Mouse (Mus musculus): ENCODE data around the gene Ap2b1. TPM values are rescaled to one million over a fixed set of nuclear protein-coding genes. Genes with fewer than 3 reads are reported as not detected.

Gene Ap2b1
- polyA plus RNA-seq, 1 experiment from 2014 or later, result 51.5 TPM

GRCm38 (mm10) chr11:83393062-83393461 lies 94.2 kb downstream of the Ap2b1 start:
- H3K27me3 ChIP-seq (ENCODE audit: control insufficient read depth, insufficient read depth, low read length), result no peaks in the 10 kb centered on the region
- H3K27ac ChIP-seq (ENCODE audit: low read depth, low read length), result peak overlapping the region; percentile 92
- no peak for ATAC-seq (replicated peaks; ENCODE audit: insufficient number of reproducible peaks, low FRiP score, low TSS enrichment)
- WGBS (ENCODE audit: insufficient replicate concordance), result 54% methylated on average over 4 of the region's 4 CpGs
- 0 out of 2 replicates have a peak overlapping the region, but pooled peaks have one; percentile 16 for H3K9ac ChIP-seq (ENCODE audit: low read depth, low read length)
- peaks cover 28% of the 10 kb centered on the region for H3K4me1 ChIP-seq (ENCODE audit: control insufficient read depth, insufficient read depth, low read length)
- H3K36me3 ChIP-seq (ENCODE audit: control insufficient read depth, insufficient read depth, low read length), result no peaks in the 10 kb centered on the region
- no peak overlapping the region for H3K4me3 ChIP-seq (ENCODE audit: low read depth, low read length)
- peak overlapping the region; percentile 45 for H3K4me2 ChIP-seq
- H3K9me3 ChIP-seq (replicated peaks; ENCODE audit: control insufficient read depth, low read length), result no peaks in the 10 kb centered on the region

GRCm38 (mm10) chr11:83394802-83395439 lies 96.1 kb downstream of the Ap2b1 start:
- Histone ChIP-seq H3K4me2 (peak overlapping the region; percentile 31; the same call in 1 of the 2 replicates), H3K27me3 (ENCODE audit: control insufficient read depth, insufficient read depth, low read length) (no peaks in the 10 kb centered on the region), H3K4me1 (ENCODE audit: control insufficient read depth, insufficient read depth, low read length) (peaks cover 28% of the 10 kb centered on the region), H3K27ac (ENCODE audit: low read depth, low read length) (peak overlapping the region; percentile 73; the same call in 1 of the 2 replicates), H3K9me3 (replicated peaks; ENCODE audit: control insufficient read depth, low read length) (no peaks in the 10 kb centered on the region), H3K9ac (ENCODE audit: low read depth, low read length) (no peak overlapping the region), H3K36me3 (ENCODE audit: control insufficient read depth, insufficient read depth, low read length) (peaks cover 6% of the 10 kb centered on the region; the same call in 1 of the 2 replicates), H3K4me3 (ENCODE audit: low read depth, low read length) (no peak overlapping the region)
- no peak for ATAC-seq (replicated peaks; ENCODE audit: insufficient number of reproducible peaks, low FRiP score, low TSS enrichment)
- WGBS (ENCODE audit: insufficient replicate concordance), result 46% methylated on average over 6 of the region's 6 CpGs

GRCm38 (mm10) chr11:83397626-83398025 lies 98.8 kb downstream of the Ap2b1 start:
- Histone ChIP-seq H3K27ac (ENCODE audit: low read depth, low read length) (no peak overlapping the region), H3K9me3 (replicated peaks; ENCODE audit: control insufficient read depth, low read length) (no peaks in the 10 kb centered on the region), H3K4me2 (no peak overlapping the region), H3K4me3 (ENCODE audit: low read depth, low read length) (no peak overlapping the region), H3K4me1 (ENCODE audit: control insufficient read depth, insufficient read depth, low read length) (peaks cover 17% of the 10 kb centered on the region), H3K27me3 (ENCODE audit: control insufficient read depth, insufficient read depth, low read length) (no peaks in the 10 kb centered on the region), H3K9ac (ENCODE audit: low read depth, low read length) (no peak overlapping the region), H3K36me3 (ENCODE audit: control insufficient read depth, insufficient read depth, low read length) (peaks cover 6% of the 10 kb centered on the region; the same call in 1 of the 2 replicates)
- 82% methylated on average over 7 of the region's 7 CpGs for WGBS (ENCODE audit: insufficient replicate concordance)
- ATAC-seq (replicated peaks; ENCODE audit: insufficient number of reproducible peaks, low FRiP score, low TSS enrichment), result no peak

- H3K9me3 ChIP-seq (replicated peaks; ENCODE audit: control insufficient read depth, low read length), result no peaks in the 10 kb centered on the region
- H3K4me3 ChIP-seq (ENCODE audit: low read depth, low read length), result no peak overlapping the region
- ATAC-seq (replicated peaks; ENCODE audit: insufficient number of reproducible peaks, low FRiP score, low TSS enrichment), result no peak
- H3K36me3 ChIP-seq (ENCODE audit: control insufficient read depth, insufficient read depth, low read length), result peaks cover 13% of the 10 kb centered on the region
- 71% methylated on average over 5 of the region's 5 CpGs for WGBS (ENCODE audit: insufficient replicate concordance)
- H3K27me3 ChIP-seq (ENCODE audit: control insufficient read depth, insufficient read depth, low read length), result no peaks in the 10 kb centered on the region
- peaks cover 16% of the 10 kb centered on the region for H3K4me1 ChIP-seq (ENCODE audit: control insufficient read depth, insufficient read depth, low read length)
- H3K4me2 ChIP-seq, result no peak overlapping the region
- H3K9ac ChIP-seq (ENCODE audit: low read depth, low read length), result no peak overlapping the region
- H3K27ac ChIP-seq (ENCODE audit: low read depth, low read length), result no peak overlapping the region
Measured at GRCm38 (mm10) chr11:83398724-83399123, 99.9 kb downstream of the Ap2b1 start.

DNA sequence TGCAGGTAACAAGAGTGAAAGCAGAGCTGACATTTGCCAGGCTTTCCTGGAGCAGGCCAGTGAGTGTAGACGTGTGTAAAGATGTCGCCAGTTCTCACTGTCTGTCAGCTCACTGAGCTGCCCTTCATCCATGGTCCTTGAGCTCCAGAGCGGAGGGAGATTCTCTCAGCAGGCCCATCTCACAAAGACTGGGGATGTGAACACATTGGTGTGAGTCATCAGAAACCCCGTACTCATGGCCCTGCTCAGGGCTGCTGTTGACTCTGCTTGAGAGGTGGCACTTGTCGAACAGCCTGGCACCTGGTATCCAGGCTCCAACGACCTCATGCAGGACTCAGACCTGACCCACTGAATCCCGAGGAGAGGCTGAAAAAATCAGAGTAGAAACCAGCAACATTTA lies 105.0 kb downstream of the Ap2b1 start:
- Histone ChIP-seq H3K27ac (ENCODE audit: low read depth, low read length) (no peak overlapping the region), H3K36me3 (ENCODE audit: control insufficient read depth, insufficient read depth, low read length) (peaks cover 10% of the 10 kb centered on the region), H3K4me2 (no peak overlapping the region), H3K27me3 (ENCODE audit: control insufficient read depth, insufficient read depth, low read length) (no peaks in the 10 kb centered on the region), H3K9me3 (replicated peaks; ENCODE audit: control insufficient read depth, low read length) (no peaks in the 10 kb centered on the region), H3K4me3 (ENCODE audit: low read depth, low read length) (no peak overlapping the region), H3K9ac (ENCODE audit: low read depth, low read length) (no peak overlapping the region), H3K4me1 (ENCODE audit: control insufficient read depth, insufficient read depth, low read length) (peaks cover 27% of the 10 kb centered on the region)
- WGBS (ENCODE audit: insufficient replicate concordance), result 63% methylated on average over 7 of the region's 7 CpGs
- no peak for ATAC-seq (replicated peaks; ENCODE audit: insufficient number of reproducible peaks, low FRiP score, low TSS enrichment)

- peaks cover 3% of the 10 kb centered on the region; the same call in 1 of the 2 replicates for H3K27me3 ChIP-seq (ENCODE audit: control insufficient read depth, insufficient read depth, low read length)
- no peak overlapping the region for H3K27ac ChIP-seq (ENCODE audit: low read depth, low read length)
- WGBS (ENCODE audit: insufficient replicate concordance), result 54% methylated on average over 3 of the region's 3 CpGs
- H3K36me3 ChIP-seq (ENCODE audit: control insufficient read depth, insufficient read depth, low read length), result peaks cover 10% of the 10 kb centered on the region
- ATAC-seq (replicated peaks; ENCODE audit: insufficient number of reproducible peaks, low FRiP score, low TSS enrichment), result no peak
- no peak overlapping the region for H3K9ac ChIP-seq (ENCODE audit: low read depth, low read length)
- H3K4me1 ChIP-seq (ENCODE audit: control insufficient read depth, insufficient read depth, low read length), result peaks cover 37% of the 10 kb centered on the region
- no peak overlapping the region for H3K4me3 ChIP-seq (ENCODE audit: low read depth, low read length)
- no peak overlapping the region for H3K4me2 ChIP-seq
- H3K9me3 ChIP-seq (replicated peaks; ENCODE audit: control insufficient read depth, low read length), result no peaks in the 10 kb centered on the region
Measured at GRCm38 (mm10) chr11:83406391-83406790, 107.6 kb downstream of the Ap2b1 start.

DNA sequence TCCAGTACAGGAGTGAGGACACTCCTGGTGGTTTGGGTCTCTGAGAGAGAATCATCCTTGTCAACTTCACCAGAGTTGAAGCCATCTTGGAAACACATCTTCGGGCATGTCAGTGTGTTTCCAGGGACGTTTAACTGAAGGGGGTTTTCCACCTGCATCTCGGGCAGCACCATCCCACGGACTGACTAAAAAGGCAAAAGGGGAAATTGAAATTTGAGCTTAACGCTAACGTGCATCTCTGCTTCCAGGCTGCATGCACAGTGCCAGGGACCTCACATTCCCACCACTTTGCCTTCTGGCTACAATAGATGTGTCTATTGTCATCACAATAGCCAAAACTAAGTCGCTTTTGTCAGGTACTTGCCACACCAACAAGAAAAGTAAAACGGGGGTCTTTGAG lies 109.4 kb downstream of the Ap2b1 start:
- no peak for ATAC-seq (replicated peaks; ENCODE audit: insufficient number of reproducible peaks, low FRiP score, low TSS enrichment)
- 45% methylated on average over 8 of the region's 8 CpGs for WGBS (ENCODE audit: insufficient replicate concordance)
- Histone ChIP-seq H3K27me3 (ENCODE audit: control insufficient read depth, insufficient read depth, low read length) (peaks cover 8% of the 10 kb centered on the region; the same call in 1 of the 2 replicates), H3K4me2 (no peak overlapping the region), H3K4me1 (ENCODE audit: control insufficient read depth, insufficient read depth, low read length) (peaks cover 33% of the 10 kb centered on the region), H3K9me3 (replicated peaks; ENCODE audit: control insufficient read depth, low read length) (no peaks in the 10 kb centered on the region), H3K9ac (ENCODE audit: low read depth, low read length) (no peak overlapping the region), H3K4me3 (ENCODE audit: low read depth, low read length) (no peak overlapping the region), H3K27ac (ENCODE audit: low read depth, low read length) (no peak overlapping the region), H3K36me3 (ENCODE audit: control insufficient read depth, insufficient read depth, low read length) (peaks cover 4% of the 10 kb centered on the region)

- peak within 1 kb of the TSS; percentile 12; the same call in 1 of the 2 replicates for H3K27ac ChIP-seq (ENCODE audit: low read depth, low read length)
- no peaks in the 10 kb centered on the region for H3K36me3 ChIP-seq (ENCODE audit: control insufficient read depth, insufficient read depth, low read length)
- peak within 1 kb of the TSS; percentile 84 for H3K4me2 ChIP-seq
- peak within 1 kb of the TSS; percentile 74 for H3K4me3 ChIP-seq (ENCODE audit: low read depth, low read length)
- peak; percentile 40; the same call in 1 of the 2 replicates for ATAC-seq (replicated peaks; ENCODE audit: insufficient number of reproducible peaks, low FRiP score, low TSS enrichment)
- peak within 1 kb of the TSS; percentile 80 for H3K9ac ChIP-seq (ENCODE audit: low read depth, low read length)
- peaks cover 8% of the 10 kb centered on the region; the same call in 1 of the 2 replicates for H3K27me3 ChIP-seq (ENCODE audit: control insufficient read depth, insufficient read depth, low read length)
- WGBS (ENCODE audit: insufficient replicate concordance), result 2% methylated on average over 31 of the region's 44 CpGs
- no peaks in the 10 kb centered on the region for H3K9me3 ChIP-seq (replicated peaks; ENCODE audit: control insufficient read depth, low read length)
- H3K4me1 ChIP-seq (ENCODE audit: control insufficient read depth, insufficient read depth, low read length), result peaks cover 33% of the 10 kb centered on the region
Measured at GRCm38 (mm10) chr11:83409087-83409754, 110.4 kb downstream of the Ap2b1 start, which contains the start of gene Rasl10b. TSS of gene Rasl10b (plus strand) at chr11:83409137.

Measured in heart, embryonic 11.5 days (tissue).